Comparison of ENCODE assay signal across 8 mouse cellular contexts in genomic region chr9:119088148-119088801, GRCm38 (mm10). TPM values are rescaled to one million over a fixed set of nuclear protein-coding genes. Genes with fewer than 3 reads are reported as not detected.
DNase-seq lines count a peak whose midpoint lies in the region; ATAC-seq and TF ChIP-seq lines count a peak whose summit lies in the region.

No protein-coding gene starts in this region.

- H3K79me2 ChIP-seq in MEL (ENCODE audit: control insufficient read depth, insufficient read depth, low read length, poor library complexity) = no peaks in the 10 kb centered on the region

- 5% methylated on average over 24 of the region's 24 CpGs for WGBS in cerebellum, adult 2 months
- under 1% methylated on average over 24 of the region's 24 CpGs for WGBS in lung, adult 2 months
- WGBS in neural tube, embryonic 14.5 days = 1% methylated on average over 24 of the region's 24 CpGs

- 0 out of 2 replicates have a peak overlapping the region, but pooled peaks have one; percentile 8 for H3K9ac ChIP-seq in MEL (ENCODE audit: control insufficient read depth, low read depth, low read length, poor library complexity, severe bottlenecking)
- no peak overlapping the region; the same call in 1 of the 2 replicates for H3K9ac ChIP-seq in neural tube, embryonic 14.5 days (replicated peaks; ENCODE audit: low read depth, low read length)

- H3K4me2 ChIP-seq in neural tube, embryonic 14.5 days (ENCODE audit: low read depth, low read length) = peak overlapping the region; percentile 41

- H3K27me3 ChIP-seq in MEL (ENCODE audit: control insufficient read depth in 1 of 2, insufficient read depth in 2 of 2, low read length in 2 of 2) = no peaks in the 10 kb centered on the region
- H3K27me3 ChIP-seq in cerebellum, adult 2 months (ENCODE audit: control insufficient read depth, insufficient read depth, low read length) = no peaks in the 10 kb centered on the region
- H3K27me3 ChIP-seq in neural tube, embryonic 14.5 days (ENCODE audit: control insufficient read depth, insufficient read depth, low read length) = no peaks in the 10 kb centered on the region
- H3K27me3 ChIP-seq in testis, adult 2 months (ENCODE audit: control insufficient read depth, insufficient read depth, low read length) = no peaks in the 10 kb centered on the region; the same call in 1 of the 2 replicates

- peak; percentile 35; the same call in 1 of the 2 replicates for ATAC-seq in neural tube, embryonic 14.5 days (ENCODE audit: low read depth)

- H3K9me3 ChIP-seq in MEL (replicated peaks; ENCODE audit: insufficient read depth, low read length) = no peaks in the 10 kb centered on the region
- no peaks in the 10 kb centered on the region for H3K9me3 ChIP-seq in neural tube, embryonic 14.5 days (ENCODE audit: control insufficient read depth, low read length)

- H3K4me1 ChIP-seq in MEL (ENCODE audit: control insufficient read depth in 1 of 2, insufficient read depth in 2 of 2, low read length in 2 of 2) = 0 out of 4 replicates have a peak, but pooled peaks cover 0 to 5% of the 10 kb centered on the region in 2 experiments
- H3K4me1 ChIP-seq in cerebellum, adult 2 months (ENCODE audit: control insufficient read depth, insufficient read depth, low read length) = peaks cover 7% of the 10 kb centered on the region; the same call in 1 of the 2 replicates
- 0 out of 2 replicates have a peak, but pooled peaks cover 7% of the 10 kb centered on the region for H3K4me1 ChIP-seq in lung, adult 2 months (ENCODE audit: control insufficient read depth, insufficient read depth, low read length)
- H3K4me1 ChIP-seq in neural tube, embryonic 14.5 days (ENCODE audit: control insufficient read depth, insufficient read depth, low read length) = peaks cover 16% of the 10 kb centered on the region; the same call in 1 of the 2 replicates
- peaks cover 15% of the 10 kb centered on the region for H3K4me1 ChIP-seq in testis, adult 2 months (ENCODE audit: control insufficient read depth, insufficient read depth, low read length)

- H3K4me3 ChIP-seq in MEL (ENCODE audit: control insufficient read depth in 1 of 2, insufficient read depth in 1 of 2, low read depth in 2 of 2, low read length in 2 of 2) = peak overlapping the region; percentile 51 to 62
- H3K4me3 ChIP-seq in cerebellum, adult 2 months (replicated peaks; ENCODE audit: insufficient read depth, low read depth, low read length) = peak overlapping the region; percentile 48
- peak overlapping the region; percentile 15 for H3K4me3 ChIP-seq in layer of hippocampus, adult 2 months
- H3K4me3 ChIP-seq in lung, adult 2 months (replicated peaks; ENCODE audit: extremely low read depth, low read depth, low read length) = peak overlapping the region; percentile 60
- peak overlapping the region; percentile 12; the same call in 1 of the 2 replicates for H3K4me3 ChIP-seq in neural tube, embryonic 14.5 days (ENCODE audit: low read depth, low read length)
- peak overlapping the region; percentile 91 for H3K4me3 ChIP-seq in testis, adult 2 months (ENCODE audit: control insufficient read depth, low read depth, low read length)

- TF ChIP-seq EP300 in MEL (IDR thresholded peaks at IDR 0.05; ENCODE audit: low read depth in 1 of 2, low read length in 2 of 2) = no peak

- TF ChIP-seq CTCF in MEL (IDR thresholded peaks at IDR 0.05 in 2 of 3, conservative IDR thresholded peaks at IDR 0.05 in 1 of 3; ENCODE audit: control insufficient read depth in 1 of 3, insufficient read depth in 1 of 3, low read depth in 2 of 3, low read length in 3 of 3, poor library complexity in 1 of 3, severe bottlenecking in 1 of 3) = no peak
- no peak for TF ChIP-seq CTCF in cerebellum, adult 2 months (IDR thresholded peaks at IDR 0.05; ENCODE audit: borderline replicate concordance, insufficient read depth, low read depth, low read length)
- TF ChIP-seq CTCF in layer of hippocampus, adult 2 months (conservative IDR thresholded peaks at IDR 0.05) = no peak
- TF ChIP-seq CTCF in lung, adult 2 months (IDR thresholded peaks at IDR 0.05; ENCODE audit: insufficient read depth, low read length) = no peak
- TF ChIP-seq CTCF in testis, adult 2 months (IDR thresholded peaks at IDR 0.05; ENCODE audit: control insufficient read depth, insufficient read depth, insufficient replicate concordance, low read depth, low read length) = peak; percentile 8; the same call in 1 of the 2 replicates

- TF ChIP-seq RAD21 in MEL (IDR thresholded peaks at IDR 0.05; ENCODE audit: low read depth, low read length) = no peak

- DNase-seq in MEL (ENCODE audit: low read depth, low spot score) = peak; percentile 92
- peak; percentile 65 to 76 for DNase-seq in cerebellum, adult 2 months
- peak; percentile 83 for DNase-seq in forelimb bud, embryonic 11.5 days (ENCODE audit: low read depth, low spot score)
- peak; percentile 93 for DNase-seq in heart, postnatal 4 days
- peak; percentile 57 to 71 for DNase-seq in layer of hippocampus, adult 2 months (ENCODE audit: low spot score in 2 of 2)
- DNase-seq in lung, adult 2 months = peak; percentile 96

- no peak overlapping the region for H3K27ac ChIP-seq in MEL (ENCODE audit: control insufficient read depth, low read depth, low read length)
- H3K27ac ChIP-seq in cerebellum, adult 2 months (ENCODE audit: insufficient read depth, low read length) = no peak overlapping the region
- H3K27ac ChIP-seq in layer of hippocampus, adult 2 months = peak overlapping the region; percentile 61; the same call in 1 of the 2 replicates
- H3K27ac ChIP-seq in neural tube, embryonic 14.5 days (ENCODE audit: low read depth, low read length) = no peak overlapping the region
- peak overlapping the region; percentile 85 for H3K27ac ChIP-seq in testis, adult 2 months (ENCODE audit: control insufficient read depth, insufficient read depth, low read depth, low read length)

- H3K36me3 ChIP-seq in MEL (ENCODE audit: control insufficient read depth in 1 of 2, insufficient read depth in 2 of 2, low read length in 2 of 2) = no peaks in the 10 kb centered on the region
- H3K36me3 ChIP-seq in neural tube, embryonic 14.5 days (ENCODE audit: control insufficient read depth, insufficient read depth, low read length) = no peaks in the 10 kb centered on the region
- H3K36me3 ChIP-seq in testis, adult 2 months (ENCODE audit: control insufficient read depth, insufficient read depth, low read length) = no peaks in the 10 kb centered on the region

- no peak for TF ChIP-seq POLR2A in MEL (IDR thresholded peaks at IDR 0.05; ENCODE audit: control insufficient read depth in 1 of 2, insufficient read depth in 1 of 2, low read depth in 1 of 2, low read length in 2 of 2, poor library complexity in 1 of 2)
- no peak for TF ChIP-seq POLR2A in cerebellum, adult 2 months (IDR thresholded peaks at IDR 0.05; ENCODE audit: borderline replicate concordance, insufficient read depth, low read length)
- 0 out of 2 replicates have a peak, but pooled peaks have one; percentile 42 for TF ChIP-seq POLR2A in lung, adult 2 months (IDR thresholded peaks at IDR 0.05; ENCODE audit: borderline replicate concordance, extremely low read depth, low read depth, low read length)
- TF ChIP-seq POLR2A in testis, adult 2 months (IDR thresholded peaks at IDR 0.05; ENCODE audit: control insufficient read depth, low read depth, low read length) = peak; percentile 41; the same call in 1 of the 2 replicates

TF ChIP-seq in MEL, 35 proteins besides CTCF, POLR2A, EP300 and RAD21:
- TF ChIP-seq CHD1 (IDR thresholded peaks at IDR 0.05; ENCODE audit: low read depth, low read length) = no peak
- no peak for TF ChIP-seq MXI1 (IDR thresholded peaks at IDR 0.05; ENCODE audit: low read depth, low read length)

RNA-seq across cellular contexts. Expression of gene Plcd1, which starts 5.0 kb away (rescaled TPM):
- not detected in 2 replicates for total RNA-seq in MEL (2012; rRNA removed)
- under 1 TPM in 1 of 2 experiments, not detected in 1; 0.36 TPM for polyA plus RNA-seq in MEL (2012; ENCODE audit: insufficient read depth in 1 of 2, insufficient read length in 2 of 2, low read depth in 1 of 2, low replicate concordance in 2 of 2, missing spikeins in 1 of 2)
- polyA plus RNA-seq in cerebellum, adult 2 months (2012; rRNA removed) = 14.7 and 16.3 TPM in 2 replicates
- 10 to 100 TPM; 16.3 to 20.1 TPM for total RNA-seq in heart, postnatal 4 days (2021)
- total RNA-seq in layer of hippocampus, adult 2 months (2021) = 10 to 100 TPM; 10.7 to 11.7 TPM
- polyA plus RNA-seq in lung, adult 2 months (2012; rRNA removed) = 19.8 and 37.3 TPM in 2 replicates
- polyA plus RNA-seq in neural tube, embryonic 14.5 days (2014; fragmentation: Nextera tagmentation; extraction: Ambion mirVana) = 14.7 and 19.9 TPM in 2 replicates
- polyA plus RNA-seq in testis, adult 2 months (2012; rRNA removed) = 13.4 and 13.9 TPM in 2 replicates

RNA-seq across cellular contexts. Expression of gene Dlec1, which starts 14.0 kb away (rescaled TPM):
- total RNA-seq in MEL (2012; rRNA removed) = not detected in 2 replicates
- polyA plus RNA-seq in MEL (2012; ENCODE audit: insufficient read depth in 1 of 2, insufficient read length in 2 of 2, low read depth in 1 of 2, low replicate concordance in 2 of 2, missing spikeins in 1 of 2) = under 1 TPM in 1 of 2 experiments, not detected in 1; 0.22 TPM
- polyA plus RNA-seq in cerebellum, adult 2 months (2012; rRNA removed) = 1.2 and 2.1 TPM in 2 replicates
- under 1 TPM; 0.05 to 0.18 TPM for total RNA-seq in heart, postnatal 4 days (2021)
- total RNA-seq in layer of hippocampus, adult 2 months (2021) = 1 to 10 TPM; 3.0 to 3.3 TPM
- 5.1 and 5.5 TPM in 2 replicates for polyA plus RNA-seq in lung, adult 2 months (2012; rRNA removed)
- polyA plus RNA-seq in neural tube, embryonic 14.5 days (2014; fragmentation: Nextera tagmentation; extraction: Ambion mirVana) = 1.1 and 1.2 TPM in 2 replicates
- 24.9 and 26.2 TPM in 2 replicates for polyA plus RNA-seq in testis, adult 2 months (2012; rRNA removed)

RNA-seq across cellular contexts. Expression of gene Vill, which starts 35.7 kb away (rescaled TPM):
- total RNA-seq in MEL (2012; rRNA removed) = 76.2 and 83.3 TPM in 2 replicates
- 100 to 1,000 TPM in 1 of 2 experiments, 10 to 100 TPM in 1; 90.9 to 197 TPM for polyA plus RNA-seq in MEL (2012; ENCODE audit: insufficient read depth in 1 of 2, insufficient read length in 2 of 2, low read depth in 1 of 2, low replicate concordance in 2 of 2, missing spikeins in 1 of 2)
- polyA plus RNA-seq in cerebellum, adult 2 months (2012; rRNA removed) = 0.47 and 0.57 TPM in 2 replicates
- total RNA-seq in heart, postnatal 4 days (2021) = 1 to 10 TPM; 4.5 to 5.4 TPM
- total RNA-seq in layer of hippocampus, adult 2 months (2021) = under 1 TPM; 0.54 to 0.71 TPM
- polyA plus RNA-seq in lung, adult 2 months (2012; rRNA removed) = 15.4 and 20.2 TPM in 2 replicates
- 3.6 and 5.9 TPM in 2 replicates for polyA plus RNA-seq in neural tube, embryonic 14.5 days (2014; fragmentation: Nextera tagmentation; extraction: Ambion mirVana)
- 8.7 and 11.4 TPM in 2 replicates for polyA plus RNA-seq in testis, adult 2 months (2012; rRNA removed)

Comparison
In these comparisons a context has a peak if more than half of its experiments do, and no peak if none do; other contexts are left out.
1. H3K27ac ChIP-seq: peak in layer of hippocampus, adult 2 months (single experiment) and testis, adult 2 months (single experiment); none in MEL (single experiment), cerebellum, adult 2 months (single experiment) and neural tube, embryonic 14.5 days (single experiment).
2. H3K4me3 ChIP-seq: peak in every context shown above with its lines; median percentile 91 in testis, adult 2 months; 60 in lung, adult 2 months; 56 in MEL; 48 in cerebellum, adult 2 months; 15 in layer of hippocampus, adult 2 months; 12 in neural tube, embryonic 14.5 days.
3. POLR2A ChIP-seq: peak in lung, adult 2 months (single experiment) and testis, adult 2 months (single experiment); none in MEL (0 of 2) and cerebellum, adult 2 months (single experiment).
4. RNA of gene Plcd1, which starts 5.0 kb away (polyA plus RNA-seq): 19.8 to 37.3 TPM in lung, adult 2 months, 14.7 to 19.9 TPM in neural tube, embryonic 14.5 days, 14.7 to 16.3 TPM in cerebellum, adult 2 months and 13.4 to 13.9 TPM in testis, adult 2 months; 0.36 TPM in MEL; every median in the first group is over 10 times any median in the second.
5. Peak in every context shown above with its lines, with median percentiles within 50 percentile points of each other: DNase-seq.